Mouse (Mus musculus) embryonic fibroblast, embryonic 13.5 days (primary cell): ENCODE measurements around the gene Oxct2a. TPM values are rescaled to one million over a fixed set of nuclear protein-coding genes. Genes with fewer than 3 reads are reported as not detected.

Experiments
- H3K27ac ChIP-seq: 2 replicates; pipeline ENCODE4 v1.5.1; 2012; ENCODE audit warnings: low read length, control low read depth, inconsistent platforms; ENCODE audit not compliant: insufficient read depth
- H3K4me1 ChIP-seq: 2 replicates; pipeline ENCODE4 v1.6.1; 2011; ENCODE audit warnings: low read length; ENCODE audit not compliant: control insufficient read depth, insufficient read depth
- H3K4me3 ChIP-seq: 2 replicates; pipeline ENCODE4 v1.5.1; 2011; ENCODE audit warnings: mild to moderate bottlenecking, control low read depth, low read length; ENCODE audit not compliant: insufficient read depth
- CTCF ChIP-seq: IDR thresholded peaks from 2 replicates; pipeline ENCODE4 v1.5.1; 2011; ENCODE audit warnings: mild to moderate bottlenecking, control low read depth, low read length, moderate library complexity, borderline replicate concordance; ENCODE audit not compliant: insufficient read depth
- POLR2A ChIP-seq: IDR thresholded peaks from 2 replicates; pipeline ENCODE4 v1.6.1; 2011; ENCODE audit warnings: low read depth, mild to moderate bottlenecking, control low read depth, low read length, moderate library complexity
- polyA plus RNA-seq: library from polyadenylated mRNA; stranded (reverse); fragments of >200 nt; gene quantifications from 2 replicates; pipeline ENCODE4 v1.2.4, GENCODE M21; 2011; ENCODE audit warnings: low read depth; ENCODE audit not compliant: missing spikeins, insufficient read length

Oxct2a gene
- polyA plus RNA-seq: not detected in 2 replicates

DNA sequence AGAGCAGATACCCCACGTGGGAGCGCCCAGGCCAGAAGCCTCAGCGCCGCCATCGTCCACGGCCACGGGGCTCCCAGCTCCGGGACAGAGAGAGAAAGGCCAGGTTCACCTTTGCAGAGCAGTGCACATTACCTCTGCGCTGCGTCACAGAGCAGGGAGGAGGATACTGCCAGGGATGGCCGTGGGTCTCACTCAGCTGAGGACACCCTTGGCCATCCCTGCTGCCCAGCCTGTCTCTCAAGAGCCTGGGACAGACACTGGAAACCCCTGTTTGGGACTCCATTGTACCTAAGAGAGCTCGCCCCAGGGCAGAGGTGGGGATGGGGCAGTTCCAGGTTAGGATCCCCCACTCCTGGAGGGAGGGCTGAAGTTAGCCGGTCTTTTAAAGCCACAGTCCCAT, at the start of gene Oxct2a:
Gene Oxct2a (minus strand): TSS at position 101 of the 400 bp plus-strand sequence.
- no peak within 1 kb of the TSS for H3K27ac ChIP-seq
- no peak within 1 kb of the TSS for H3K4me3 ChIP-seq
- no peaks in the 10 kb centered on the region for H3K4me1 ChIP-seq
- TF ChIP-seq CTCF: no peak
- no peak for TF ChIP-seq POLR2A

DNA sequence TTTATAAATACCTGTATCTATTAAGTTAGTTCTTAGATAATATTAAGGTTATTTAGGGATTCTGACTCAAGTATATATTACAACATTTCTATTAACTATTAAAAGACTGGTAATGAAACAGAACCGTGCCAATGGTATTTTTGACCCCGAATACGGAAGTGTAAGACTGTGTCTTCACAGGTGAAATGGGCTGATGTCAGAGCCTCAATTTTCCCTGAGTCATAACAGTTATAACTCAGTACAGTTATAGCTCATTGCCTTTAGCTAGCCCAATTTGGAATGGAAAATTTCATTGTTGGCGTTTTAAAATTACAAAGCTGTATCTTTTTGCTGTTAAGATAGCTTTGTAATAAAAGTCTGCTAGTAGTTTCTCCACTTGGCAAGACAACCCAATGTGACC, 40.1 kb upstream of the Oxct2a start:
- Histone ChIP-seq H3K4me3 (no peak overlapping the region), H3K4me1 (no peaks in the 10 kb centered on the region), H3K27ac (no peak overlapping the region)
- TF ChIP-seq POLR2A: no peak
- no peak for TF ChIP-seq CTCF

DNA sequence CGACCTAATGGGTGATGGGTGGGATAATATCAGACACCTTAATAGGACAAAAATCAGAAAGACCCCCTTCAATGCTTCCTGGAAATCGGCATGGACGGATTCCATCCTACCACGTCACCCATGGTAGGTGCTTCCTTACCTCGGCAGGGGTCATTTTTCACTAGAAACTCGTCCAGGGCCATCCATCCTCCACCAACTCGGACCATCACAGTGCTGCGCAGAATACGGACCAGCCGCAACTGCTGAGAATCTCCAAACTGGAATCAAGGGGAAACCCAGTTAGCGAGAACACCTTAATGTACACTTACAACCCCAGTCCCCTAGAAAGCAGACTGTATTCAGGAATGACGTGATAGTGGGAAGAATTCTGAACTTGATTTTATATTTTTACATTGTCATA, 37.3 kb upstream of the Oxct2a start:
- H3K4me1 ChIP-seq: no peaks in the 10 kb centered on the region
- TF ChIP-seq CTCF (no peak), POLR2A (no peak)
- H3K4me3 ChIP-seq: no peak overlapping the region
- no peak overlapping the region for H3K27ac ChIP-seq

DNA sequence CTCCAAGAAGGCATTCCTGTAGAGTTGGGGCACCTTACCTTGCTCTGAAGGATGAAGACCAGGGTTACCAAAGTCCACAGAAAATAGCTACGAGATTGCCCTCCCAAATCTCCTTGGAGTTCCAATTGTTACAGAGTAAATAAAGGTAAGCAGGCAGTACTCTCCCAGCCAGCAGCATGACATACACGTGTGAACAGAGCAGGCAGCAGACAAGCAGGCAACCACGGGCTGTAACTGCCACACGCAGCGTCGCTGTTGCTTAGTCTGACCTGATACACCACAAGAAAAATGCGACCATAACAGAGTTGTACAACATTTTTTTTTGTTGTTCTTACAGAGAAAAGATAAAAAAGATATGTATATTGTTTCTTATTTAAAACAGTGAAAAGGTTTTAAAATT, 35.2 kb upstream of the Oxct2a start:
- Histone ChIP-seq H3K27ac (no peak overlapping the region), H3K4me1 (no peaks in the 10 kb centered on the region), H3K4me3 (no peak overlapping the region)
- TF ChIP-seq CTCF: no peak
- TF ChIP-seq POLR2A: no peak

DNA sequence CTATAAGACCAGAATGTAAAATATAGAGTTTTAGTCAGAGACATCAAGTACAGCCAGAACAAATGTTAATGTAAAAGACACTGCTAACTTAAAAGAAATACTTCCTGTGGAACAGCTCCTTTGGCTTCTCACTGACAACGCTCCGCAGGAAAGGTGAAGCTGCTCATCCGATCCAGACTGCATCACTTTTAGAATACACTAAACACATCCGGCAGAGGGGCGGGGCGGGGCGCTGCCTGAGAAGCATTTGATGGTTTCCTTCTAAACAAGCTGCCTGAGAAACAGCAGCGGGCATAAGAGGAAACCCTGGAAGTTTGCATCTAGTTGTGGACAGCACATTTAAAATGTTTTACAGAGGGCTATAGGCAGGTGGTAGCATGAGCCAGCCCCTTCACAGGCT, 32.5 kb upstream of the Oxct2a start:
- Histone ChIP-seq H3K27ac (no peak overlapping the region), H3K4me3 (no peak overlapping the region), H3K4me1 (no peaks in the 10 kb centered on the region)
- TF ChIP-seq POLR2A (no peak), CTCF (no peak)

DNA sequence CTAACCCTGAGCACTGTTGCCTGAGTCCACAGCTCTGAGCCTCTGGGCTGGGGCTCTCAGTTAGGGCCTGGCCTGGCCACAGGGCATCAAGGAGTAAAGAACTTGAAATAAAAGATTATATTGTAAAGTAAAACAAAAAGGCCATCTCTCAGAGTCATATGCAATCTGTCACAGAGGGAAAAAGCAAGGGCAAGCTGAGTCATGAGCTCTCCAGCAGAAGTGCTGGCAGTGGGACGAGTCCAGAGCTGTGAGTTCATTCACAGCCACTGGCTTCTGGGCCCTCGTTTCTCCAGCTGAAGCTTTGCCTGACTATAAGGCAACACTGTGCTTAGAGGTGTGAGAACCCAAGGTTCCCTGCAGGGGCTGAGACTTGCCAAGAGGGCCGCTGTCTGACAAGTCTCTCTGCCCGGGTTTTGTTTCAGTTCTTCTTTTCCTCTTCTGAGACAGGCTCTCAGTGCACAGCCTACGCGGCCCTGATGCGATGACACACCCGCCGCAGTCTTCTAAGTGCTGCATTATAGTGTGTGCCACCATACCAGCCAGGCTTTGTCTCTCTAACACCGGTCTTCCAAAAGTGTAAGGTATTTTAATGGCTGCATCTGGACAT, 29.9 kb upstream of the Oxct2a start:
- no peak overlapping the region for H3K27ac ChIP-seq

DNA sequence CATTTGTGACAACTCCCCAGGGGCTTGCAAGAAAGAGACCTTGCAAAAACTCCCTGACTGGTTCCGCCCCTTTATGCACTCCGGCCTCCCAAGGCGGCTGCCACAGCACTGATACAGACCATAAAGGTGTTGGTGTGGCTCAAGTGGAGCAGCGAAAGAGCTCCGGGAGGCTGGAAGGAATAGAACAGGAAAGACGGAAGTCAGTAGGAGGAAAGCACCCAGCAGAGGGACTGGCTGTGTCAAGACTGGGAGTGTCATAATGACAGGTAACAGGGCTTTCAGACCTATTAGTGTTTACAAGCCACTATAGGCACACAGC, 20.0 kb upstream of the Oxct2a start:
- Histone ChIP-seq H3K4me1 (peaks cover 5% of the 10 kb centered on the region; the same call in 1 of the 2 replicates), H3K4me3 (peak overlapping the region; percentile 47), H3K27ac (no peak overlapping the region)
- TF ChIP-seq POLR2A (no peak), CTCF (no peak)

More for the DNA sequence above, 29.9 kb upstream of the Oxct2a start:
- no peaks in the 10 kb centered on the region for H3K4me1 ChIP-seq
- H3K4me3 ChIP-seq: no peak overlapping the region
- TF ChIP-seq POLR2A: no peak
- no peak for TF ChIP-seq CTCF

DNA sequence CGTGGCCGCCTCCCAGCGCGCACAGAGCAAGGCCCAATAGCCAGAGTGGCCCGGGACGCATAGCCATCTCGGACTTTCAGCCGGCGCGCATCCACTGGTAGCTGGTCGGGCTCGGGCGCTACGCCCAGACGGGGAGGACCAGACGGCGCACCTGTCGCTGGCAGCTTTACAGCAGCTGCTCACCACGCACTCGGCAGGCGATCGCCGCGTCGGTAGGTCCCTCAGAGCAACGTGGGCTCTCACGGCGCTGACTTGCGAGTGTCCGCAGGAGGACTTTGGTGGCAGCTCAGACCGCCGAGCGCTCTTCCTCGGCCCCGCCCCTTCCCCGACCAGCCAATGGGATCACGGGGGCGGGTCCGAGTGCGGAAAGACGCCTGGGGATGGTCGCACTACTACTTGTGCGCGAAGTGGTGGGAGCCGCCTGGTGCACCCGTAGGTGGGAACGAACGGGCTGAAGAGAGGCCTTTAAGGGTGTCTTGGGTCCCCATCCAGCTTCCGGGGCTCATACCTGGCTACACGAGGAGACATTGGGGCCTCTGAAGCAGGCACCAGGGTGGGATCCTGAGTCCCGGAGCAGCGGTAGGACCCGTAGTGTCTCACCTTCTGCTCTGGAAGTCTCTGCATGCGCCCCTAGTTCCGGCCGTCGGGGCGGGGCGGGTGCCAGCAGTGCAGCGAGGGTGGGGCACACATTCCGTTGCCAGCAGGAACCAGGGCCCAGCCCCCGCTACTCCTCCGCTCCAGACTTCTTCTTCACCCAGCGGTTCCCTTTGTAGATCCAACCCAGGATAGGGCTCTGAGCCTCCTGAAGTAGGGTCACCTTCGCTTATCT, 19.4 kb upstream of the Oxct2a start, which contains the start of gene Bmp8a:
Gene Bmp8a (minus strand): TSS at position 611 of the 829 bp plus-strand sequence.
- TF ChIP-seq POLR2A (peak; percentile 38; the same call in 1 of the 2 replicates), CTCF (no peak)
- Histone ChIP-seq H3K4me3 (peak within 1 kb of the TSS; percentile 47), H3K4me1 (peaks cover 5% of the 10 kb centered on the region; the same call in 1 of the 2 replicates)

DNA sequence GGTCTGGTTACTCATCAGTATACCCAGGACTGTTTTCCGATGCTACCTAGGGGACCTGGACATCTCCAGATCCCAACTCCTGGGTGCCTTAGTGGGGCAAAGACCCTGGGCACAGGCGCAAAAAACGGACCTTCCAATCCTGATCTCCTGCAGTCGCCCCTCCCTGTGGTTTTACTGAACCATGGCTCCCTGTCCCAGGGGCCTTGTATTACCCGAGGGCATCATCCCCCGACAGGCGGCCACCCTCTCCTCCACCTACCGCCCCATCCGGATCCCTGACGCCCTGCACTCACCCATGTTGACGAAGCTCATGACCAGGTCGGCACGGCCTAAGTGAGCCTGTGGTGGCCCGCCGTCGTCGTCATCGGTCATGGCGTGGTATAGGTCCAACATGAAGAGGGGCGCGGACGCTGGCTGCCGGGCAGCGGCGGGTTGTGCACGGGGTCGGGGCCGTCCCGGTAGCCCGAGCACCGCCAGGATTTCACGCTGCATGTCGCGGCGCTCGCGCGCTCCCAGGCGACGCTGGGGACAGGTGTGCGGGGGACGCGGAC, 18.7 kb upstream of the Oxct2a start:
- TF ChIP-seq CTCF (no peak), POLR2A (no peak)
- Histone ChIP-seq H3K4me3 (peak overlapping the region; percentile 47), H3K27ac (no peak overlapping the region), H3K4me1 (peaks cover 5% of the 10 kb centered on the region; the same call in 1 of the 2 replicates)

More for the DNA sequence above, 19.4 kb upstream of the Oxct2a start, which contains the start of gene Bmp8a:
- no peak within 1 kb of the TSS for H3K27ac ChIP-seq
